Mouse (Mus musculus) thymus, postnatal 4 days (tissue): ENCODE results near the gene Ccdc189.
A peak's percentile ranks its signal among the peaks of the same experiment; 100 is the strongest.

ENCODE experiments used
- DNase-seq: peaks from one replicate; pipeline ENCODE4 v3.0.0; 2021

Gene Ccdc189

DNA sequence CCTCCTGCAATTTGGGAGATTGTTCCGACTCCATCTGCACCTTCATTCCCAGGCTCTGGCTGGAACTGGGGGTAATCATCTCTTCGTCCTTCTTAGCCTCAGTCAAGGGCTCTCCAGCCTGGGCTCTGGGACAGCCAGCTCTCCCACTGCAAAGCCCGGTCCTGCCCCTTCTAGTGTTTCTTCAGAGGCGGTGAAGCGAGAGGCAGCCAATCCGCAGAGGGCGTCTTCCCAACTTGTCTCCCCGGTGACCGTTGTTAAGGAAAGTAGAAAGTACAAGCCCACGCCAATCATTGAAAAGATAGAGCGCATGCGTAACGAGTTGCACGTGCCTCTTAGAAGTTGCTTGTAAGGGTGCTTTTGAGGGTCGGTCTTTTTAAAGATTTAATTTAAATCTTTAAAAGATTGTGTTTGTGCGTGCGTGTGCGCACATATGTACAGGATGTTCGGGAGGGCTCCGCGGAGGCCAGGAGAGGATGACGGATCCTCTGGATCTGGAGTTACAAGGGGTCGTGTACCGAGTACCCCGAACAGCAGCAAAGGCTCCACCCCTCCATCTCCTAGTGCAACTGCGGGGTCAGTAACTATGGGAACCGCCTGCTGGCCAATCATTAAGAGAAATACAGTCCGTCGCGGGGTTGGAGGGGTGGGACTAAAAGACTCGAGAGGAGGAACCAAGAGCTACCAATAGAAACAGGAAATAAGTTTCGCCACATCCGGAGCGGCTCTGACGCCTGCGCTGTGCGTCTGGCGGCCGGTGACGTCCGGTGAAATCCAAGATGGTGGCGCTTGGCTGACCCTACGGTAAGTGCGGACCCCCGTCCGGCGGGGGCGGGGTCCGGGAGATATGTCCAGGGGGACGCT is at the start of gene Ccdc189, which contains the start of gene Rnf40:
Gene Ccdc189, minus strand, starts transcription at position 585 of the 861 bp plus-strand sequence.
Gene Rnf40, plus strand, starts transcription at position 757 of the 861 bp plus-strand sequence.
- DNase-seq = peak; percentile 84

DNA sequence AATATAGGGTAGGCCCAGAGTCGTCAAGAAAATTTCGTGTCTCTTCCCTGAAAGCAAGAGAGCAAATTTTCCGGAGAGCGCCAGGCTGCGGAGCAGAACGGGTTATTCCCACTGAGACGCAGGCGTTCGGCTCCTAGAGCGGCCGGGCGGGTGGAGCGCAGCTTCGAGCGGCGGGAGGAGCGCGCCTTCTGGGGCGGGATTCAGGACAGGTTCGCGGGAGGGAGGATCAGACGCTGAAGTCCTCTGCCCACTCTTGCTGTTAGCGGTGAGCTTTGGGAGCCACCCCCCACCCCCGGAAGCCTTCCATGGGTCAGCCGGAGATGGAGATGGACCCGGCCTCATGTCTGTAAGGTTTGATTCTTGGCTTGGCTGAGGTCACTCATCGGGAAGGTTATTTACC is 48.6 kb upstream of the Ccdc189 start:
- DNase-seq = peak; percentile 40

- DNase-seq = no peak
Observed at GRCm38 (mm10) chr7:127631416-127631815, 43.0 kb upstream of the Ccdc189 start.

GRCm38 (mm10) chr7:127628646-127629045 is 40.3 kb upstream of the Ccdc189 start:
- no peak for DNase-seq

GRCm38 (mm10) chr7:127626471-127626870 is 38.1 kb upstream of the Ccdc189 start:
- no peak for DNase-seq

- DNase-seq = no peak
Observed at GRCm38 (mm10) chr7:127626039-127626438, 37.6 kb upstream of the Ccdc189 start.

DNA sequence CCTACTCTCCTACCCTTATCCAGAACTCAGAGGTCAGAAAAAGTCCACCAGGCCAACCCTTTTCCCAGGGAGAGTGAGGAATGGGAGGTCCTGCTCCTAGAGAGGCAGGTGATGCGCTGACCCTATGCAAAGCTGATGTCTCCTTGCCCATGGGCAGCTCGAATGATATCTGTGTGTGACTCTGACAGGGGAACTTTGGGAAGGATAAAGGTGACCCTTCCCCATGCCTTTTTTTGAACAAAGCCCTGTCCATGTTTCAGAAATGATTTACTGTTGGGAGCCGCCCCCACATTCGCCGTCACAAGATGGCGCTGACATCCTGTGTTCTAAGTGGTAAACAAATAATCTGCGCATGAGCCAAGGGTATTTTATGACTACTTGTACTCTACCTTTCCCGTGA is 30.0 kb upstream of the Ccdc189 start:
- peak; percentile 34 for DNase-seq

DNA sequence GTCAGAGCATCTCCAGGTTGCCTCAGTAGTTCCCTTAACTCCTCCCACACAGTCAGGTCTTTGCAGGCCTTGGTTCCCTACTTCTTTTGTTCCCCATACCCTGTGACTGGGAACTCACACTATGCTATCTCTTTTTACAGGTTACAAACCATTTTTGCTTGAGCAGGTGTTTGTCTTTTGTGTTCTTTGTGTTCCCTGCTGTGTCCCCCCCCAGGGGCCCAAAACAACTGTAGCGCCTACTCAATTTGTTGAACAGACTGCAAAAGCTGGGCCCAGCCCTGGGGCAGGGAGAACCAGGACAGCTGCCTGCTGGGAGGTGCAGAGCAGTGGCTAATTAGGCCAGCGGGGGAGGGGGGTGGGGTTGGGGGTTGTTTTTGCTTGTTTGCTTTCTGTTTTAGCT is 29.6 kb upstream of the Ccdc189 start:
- peak; percentile 73 for DNase-seq

DNA sequence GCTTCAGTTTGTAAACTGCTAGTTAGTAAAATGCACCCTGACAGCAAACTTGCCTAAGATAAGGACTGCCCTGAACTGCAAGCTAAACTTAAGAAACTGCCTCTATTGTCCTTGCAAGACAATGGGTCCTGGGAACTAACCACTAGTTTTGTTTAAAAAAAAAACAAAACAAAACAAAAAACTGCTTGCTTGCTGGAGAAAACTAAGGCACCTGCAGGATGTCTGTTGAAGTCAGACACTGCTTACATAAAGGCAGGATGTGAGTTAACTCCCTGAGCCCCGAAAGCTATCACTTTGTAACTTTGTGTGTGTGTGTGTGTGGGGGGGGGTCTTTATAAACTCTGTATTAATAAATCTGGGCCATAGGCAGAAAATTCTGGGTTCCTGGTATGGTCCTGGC is 28.5 kb upstream of the Ccdc189 start:
- DNase-seq = no peak

DNA sequence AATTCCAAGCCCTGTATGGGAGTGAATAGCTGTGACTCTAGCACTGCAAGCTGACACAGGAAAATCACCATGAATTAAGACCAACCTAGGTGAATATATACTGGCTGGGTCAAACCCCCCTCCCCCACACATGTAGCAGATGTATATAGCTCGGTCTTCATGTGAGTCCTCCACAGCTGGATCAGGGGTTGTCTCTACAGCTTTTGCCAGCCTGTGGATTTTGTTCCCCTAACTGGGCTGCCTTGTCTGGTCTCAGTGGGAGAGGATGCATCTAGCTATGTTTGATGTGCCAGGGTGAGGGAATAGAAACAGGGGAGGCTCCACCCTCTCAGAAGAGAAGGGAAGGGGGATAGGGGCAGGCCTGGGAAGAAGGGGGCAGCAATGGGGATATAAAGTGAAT is 27.9 kb upstream of the Ccdc189 start:
- DNase-seq = peak; percentile 63

DNA sequence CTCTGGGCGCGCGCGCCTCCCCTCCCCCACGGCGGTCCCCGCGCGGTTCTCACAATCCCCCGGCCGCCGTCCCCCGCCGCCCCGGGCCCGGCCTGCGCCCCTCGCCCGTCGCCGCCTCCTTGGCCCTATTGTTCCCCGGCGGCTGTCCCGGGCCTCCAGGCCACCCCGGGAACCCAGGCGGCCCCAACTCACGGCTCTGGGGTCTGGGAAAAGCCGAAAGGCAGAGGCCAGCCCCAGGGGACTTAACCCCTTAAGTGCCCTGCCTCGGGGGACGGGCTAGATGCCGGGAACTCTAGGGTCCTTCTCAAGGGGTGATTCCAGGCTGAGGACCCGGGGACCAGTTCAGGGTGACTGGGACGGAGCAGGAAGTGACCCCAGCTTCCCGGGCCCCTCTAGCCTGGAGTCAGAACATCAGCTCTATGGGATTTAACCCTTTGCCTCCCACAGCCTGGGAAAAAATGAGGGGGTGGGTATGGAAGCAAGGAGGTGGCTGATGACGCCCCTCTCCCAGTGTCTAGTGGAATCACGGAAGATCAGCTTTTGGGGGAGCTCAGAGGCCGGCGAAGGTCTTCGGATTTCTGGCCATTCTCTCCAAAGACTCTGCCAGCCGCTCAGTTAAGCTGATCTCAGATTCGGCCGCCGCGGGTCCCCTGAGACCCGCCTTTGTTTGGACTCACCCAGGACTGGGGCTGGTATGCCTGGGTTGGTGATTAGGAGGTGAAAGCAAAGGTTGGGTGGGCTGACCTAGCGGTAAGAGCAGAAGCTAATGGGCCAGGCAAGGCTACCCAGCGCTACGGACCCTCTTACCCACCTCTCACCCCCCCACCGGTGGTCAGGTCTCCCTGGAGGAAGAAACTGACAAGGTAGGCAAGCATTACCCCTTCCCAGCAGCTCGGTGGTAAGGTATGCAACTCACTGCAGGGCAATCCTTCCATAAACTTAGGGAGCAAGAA is 26.8 kb upstream of the Ccdc189 start, which contains the start of gene Zfp629:
Gene Zfp629, minus strand, starts transcription at position 907 of the 953 bp plus-strand sequence.
- DNase-seq = peak; percentile 78

DNA sequence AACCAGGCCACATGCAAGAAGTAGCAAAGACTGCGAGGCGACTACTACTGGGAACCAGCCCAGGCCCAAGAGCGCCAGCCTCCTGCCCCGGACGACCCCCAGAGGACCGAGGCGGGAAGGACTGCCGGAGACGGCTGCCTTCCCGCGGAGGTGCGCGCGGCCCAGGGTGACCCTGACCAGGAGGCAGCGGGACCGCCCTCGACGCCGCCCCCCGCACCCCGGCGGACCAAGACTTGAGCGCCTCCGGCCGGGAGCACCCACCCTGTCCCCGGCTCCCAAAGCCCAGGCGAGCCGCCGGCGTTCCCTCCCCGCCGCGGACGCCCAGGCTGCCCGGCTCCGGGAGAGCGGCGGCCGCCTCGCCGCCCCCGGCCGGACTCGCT is 26.1 kb upstream of the Ccdc189 start:
- peak; percentile 75 for DNase-seq

DNA sequence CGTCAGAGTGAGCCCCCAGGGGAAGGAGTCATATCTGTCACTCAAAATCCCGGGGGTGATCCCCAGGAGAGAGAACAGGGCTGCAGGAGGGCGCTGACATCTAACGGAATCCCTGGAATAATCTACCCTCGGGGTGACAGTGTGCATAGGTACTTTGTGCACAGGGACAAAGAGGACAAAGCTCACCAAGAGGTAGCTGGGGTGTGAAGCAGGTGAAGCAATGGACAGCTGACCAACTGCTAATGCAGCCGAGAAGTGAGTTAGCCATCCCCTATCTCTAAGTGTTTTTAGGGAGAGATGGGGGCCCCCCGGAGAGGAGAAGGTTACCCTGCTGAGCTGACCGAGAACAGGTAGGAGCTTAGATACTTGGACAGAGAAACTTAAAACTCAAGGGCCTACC is 25.7 kb upstream of the Ccdc189 start:
- DNase-seq = no peak

DNA sequence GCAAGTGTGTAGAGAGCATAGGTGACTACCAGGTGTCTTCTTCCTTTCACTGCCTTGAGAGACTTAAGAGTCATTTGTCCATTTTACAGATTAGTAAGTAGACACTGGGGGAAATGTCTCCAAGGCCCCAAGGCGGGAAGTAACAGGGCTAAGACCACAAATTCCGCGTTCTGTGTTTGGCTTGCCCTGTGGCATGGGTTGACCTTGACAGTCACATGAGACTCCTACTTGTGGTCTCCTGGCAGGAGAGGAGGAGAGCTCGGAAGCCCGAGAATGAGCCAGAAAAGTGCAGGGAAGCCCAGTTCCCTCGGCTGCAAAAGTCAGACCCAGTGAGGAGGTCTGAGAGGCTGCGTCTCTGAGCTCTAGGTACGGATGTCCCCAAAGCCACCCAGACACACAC is 25.1 kb upstream of the Ccdc189 start:
- DNase-seq = no peak

GRCm38 (mm10) chr7:127611561-127611960 is 23.2 kb upstream of the Ccdc189 start:
- no peak for DNase-seq

DNA sequence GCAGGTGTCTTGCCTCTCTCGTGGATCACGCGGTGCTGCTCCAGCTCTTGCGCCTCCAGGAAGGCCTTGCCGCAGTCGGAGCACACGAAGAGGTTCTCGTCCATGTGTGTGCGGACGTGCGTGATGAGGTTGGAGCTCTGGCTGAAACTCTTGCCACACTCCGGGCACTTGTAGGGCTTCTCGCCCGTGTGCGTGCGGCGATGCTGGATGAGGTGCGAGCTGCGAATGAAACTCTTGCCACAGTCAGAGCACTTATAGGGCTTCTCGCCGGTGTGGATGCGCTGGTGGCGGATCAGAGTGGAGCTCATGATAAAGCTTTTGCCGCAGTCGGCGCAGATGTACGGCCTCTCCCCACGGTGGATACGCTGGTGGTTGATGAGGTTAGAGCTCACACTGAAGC is 22.6 kb upstream of the Ccdc189 start:
- DNase-seq = no peak

DNA sequence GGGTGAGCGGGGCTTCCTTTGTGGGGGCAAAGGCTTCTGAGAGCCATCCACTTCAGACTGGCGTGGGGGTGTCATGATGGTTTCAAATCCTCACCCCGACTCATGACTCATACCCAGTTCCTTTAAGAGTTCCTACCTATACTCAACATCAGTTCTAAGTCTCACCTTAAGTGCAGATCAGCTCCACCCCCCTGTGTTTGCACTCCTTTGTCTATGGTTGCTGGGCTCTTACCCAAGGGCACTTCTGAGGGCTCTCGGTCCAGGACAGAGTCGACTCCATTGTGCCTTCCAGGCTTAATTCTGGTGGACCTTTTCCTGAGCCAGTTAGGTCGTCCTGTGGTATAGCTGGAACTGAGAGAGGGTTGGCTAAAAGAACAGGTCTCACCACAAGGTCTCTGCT is 18.8 kb upstream of the Ccdc189 start:
- DNase-seq = no peak

GRCm38 (mm10) chr7:127604256-127604655 is 15.9 kb upstream of the Ccdc189 start:
- DNase-seq = no peak

DNA sequence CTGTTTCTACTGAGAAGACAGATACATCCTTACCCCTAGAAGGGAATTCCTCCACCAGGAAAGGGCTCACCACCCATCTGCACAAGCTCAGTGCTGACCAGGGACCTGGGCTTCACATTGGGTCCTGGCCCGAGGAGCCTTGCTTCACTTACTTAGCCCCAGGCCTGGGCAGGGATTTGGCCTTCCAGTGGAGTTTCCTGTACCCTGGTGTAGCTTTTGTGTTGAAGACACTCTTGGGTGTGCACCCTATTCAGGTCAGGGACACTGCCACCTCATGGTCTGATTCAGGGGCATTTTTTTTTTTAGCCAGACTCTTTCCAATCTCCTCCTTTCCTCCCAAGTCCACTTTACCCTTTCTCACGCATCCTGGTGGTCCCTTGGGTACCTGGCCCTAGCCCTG is 14.5 kb upstream of the Ccdc189 start:
- no peak for DNase-seq

- DNase-seq = no peak
Observed at GRCm38 (mm10) chr7:127601735-127602134, 13.3 kb upstream of the Ccdc189 start.

GRCm38 (mm10) chr7:127600612-127601011 is 12.2 kb upstream of the Ccdc189 start:
- DNase-seq = no peak

- no peak for DNase-seq
Observed at GRCm38 (mm10) chr7:127596747-127597146, 8.4 kb upstream of the Ccdc189 start.

- DNase-seq = no peak
Observed at GRCm38 (mm10) chr7:127592575-127592974, 4.2 kb upstream of the Ccdc189 start.

GRCm38 (mm10) chr7:127591108-127591507 is 2.7 kb upstream of the Ccdc189 start:
- DNase-seq = no peak
